Mouse (Mus musculus): Measurements from ENCODE around the gene Zfp709. TPM values are rescaled to one million over a fixed set of nuclear protein-coding genes. Genes with fewer than 3 reads are reported as not detected.
"Not testable (repeated sequence)": the region's sequence is repeated elsewhere in the genome, so short reads cannot be mapped to it uniquely, and the experiment has no call there.

Gene Zfp709
- 1 to 10 TPM; 6.2 to 6.9 TPM for total RNA-seq (2021)

- DNase-seq, result peak; percentile 63 to 78
- intact Hi-C loops (cut with DNase I), result no loop called here
Observed at GRCm38 (mm10) chr8:71881618-71882274, at the start of gene Zfp709. Gene Zfp709, plus strand, starts transcription at chr8:71882019.

- intact Hi-C loops (cut with DNase I); DNase-seq: not testable (repeated sequence)
Observed at GRCm38 (mm10) chr8:71838207-71838606, 43.6 kb upstream of the Zfp709 start.

DNA sequence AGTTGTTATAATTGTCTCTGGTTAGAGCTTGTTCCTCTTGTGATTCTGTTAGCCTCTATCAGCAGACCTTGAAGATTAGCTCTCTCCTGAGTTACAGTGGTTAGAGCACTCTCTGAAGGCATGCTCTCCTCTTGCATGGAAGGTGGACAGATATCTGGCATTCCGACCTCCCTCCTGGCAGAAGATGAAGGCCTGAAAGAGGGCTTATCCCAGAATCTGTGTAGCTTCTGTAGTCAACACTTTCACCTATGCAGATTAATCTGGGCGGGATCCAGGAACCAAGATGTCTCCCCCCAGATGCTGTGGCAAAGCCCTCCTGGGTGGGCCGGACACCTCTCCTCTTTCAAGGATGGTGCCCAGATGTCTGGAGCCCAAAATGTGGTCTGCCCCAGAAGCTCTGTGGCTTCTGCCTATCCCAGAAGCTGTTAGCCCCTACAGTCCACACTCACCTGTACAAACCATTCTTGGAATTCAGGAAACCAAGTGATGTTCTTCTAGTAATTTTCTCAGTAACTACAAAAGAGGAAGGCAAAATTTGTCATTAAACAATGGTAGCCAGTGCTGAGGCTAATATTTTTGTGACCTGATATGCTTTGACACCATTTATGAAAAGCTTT is 40.5 kb upstream of the Zfp709 start:
- DNase-seq; intact Hi-C loops (cut with DNase I): not testable (repeated sequence)

GRCm38 (mm10) chr8:71842476-71842875 is 39.3 kb upstream of the Zfp709 start:
- intact Hi-C loops (cut with DNase I); DNase-seq: not testable (repeated sequence)

DNA sequence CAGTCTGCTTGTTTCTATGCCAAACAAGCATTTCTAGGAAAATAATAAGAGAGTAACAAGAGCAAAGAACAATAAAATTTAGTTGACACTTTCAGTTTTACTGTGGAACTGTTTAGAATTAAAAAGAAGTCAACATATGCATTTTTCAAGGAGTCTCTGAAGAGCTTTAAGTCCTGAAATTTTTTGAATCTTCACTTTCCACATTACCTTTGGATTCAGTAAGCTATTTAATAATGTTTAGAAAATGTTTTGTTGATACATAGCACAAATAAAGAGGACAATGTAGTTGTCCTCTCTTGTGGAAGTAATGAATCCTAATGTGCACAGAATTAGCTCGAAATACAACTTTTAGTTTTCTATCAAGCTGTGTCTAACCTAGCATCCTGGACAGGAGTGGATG is 37.4 kb upstream of the Zfp709 start:
- intact Hi-C loops (cut with DNase I); DNase-seq: not testable (repeated sequence)

DNA sequence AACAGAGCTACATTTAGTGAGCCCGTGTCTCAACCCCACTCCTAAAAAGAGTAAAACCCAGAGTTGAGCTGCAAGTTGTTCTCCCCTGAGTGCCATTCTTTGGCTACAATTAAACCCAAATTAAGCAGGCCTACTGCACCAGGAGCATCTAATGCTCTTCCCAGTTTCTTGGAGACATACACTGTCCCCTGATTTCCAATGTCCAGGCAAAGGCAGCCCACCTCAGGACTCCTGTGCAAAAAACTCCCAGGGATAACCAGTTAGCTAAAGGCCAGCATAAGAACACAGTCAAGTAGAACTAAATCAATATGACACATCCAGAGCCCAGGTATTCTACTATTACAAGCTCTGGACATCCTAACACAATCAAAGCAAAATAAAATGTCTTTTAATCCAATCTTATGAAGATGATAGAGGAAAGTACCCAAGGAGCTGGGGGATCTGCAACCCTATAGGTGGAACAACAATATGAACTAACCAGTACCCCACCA is 35.8 kb upstream of the Zfp709 start:
- not testable (repeated sequence) for DNase-seq
- intact Hi-C loops (cut with DNase I), result loop anchor here (1.0 kb wide), 1 partner anchor 698 kb away; no protein-coding TSS in a partner anchor

GRCm38 (mm10) chr8:71846745-71847144 is 35.1 kb upstream of the Zfp709 start:
- not testable (repeated sequence) for DNase-seq
- intact Hi-C loops (cut with DNase I), result loop anchor here (1.0 kb wide), 1 partner anchor 698 kb away; no protein-coding TSS in a partner anchor

- DNase-seq; intact Hi-C loops (cut with DNase I): not testable (repeated sequence)
Observed at GRCm38 (mm10) chr8:71851014-71851413, 30.8 kb upstream of the Zfp709 start.

DNA sequence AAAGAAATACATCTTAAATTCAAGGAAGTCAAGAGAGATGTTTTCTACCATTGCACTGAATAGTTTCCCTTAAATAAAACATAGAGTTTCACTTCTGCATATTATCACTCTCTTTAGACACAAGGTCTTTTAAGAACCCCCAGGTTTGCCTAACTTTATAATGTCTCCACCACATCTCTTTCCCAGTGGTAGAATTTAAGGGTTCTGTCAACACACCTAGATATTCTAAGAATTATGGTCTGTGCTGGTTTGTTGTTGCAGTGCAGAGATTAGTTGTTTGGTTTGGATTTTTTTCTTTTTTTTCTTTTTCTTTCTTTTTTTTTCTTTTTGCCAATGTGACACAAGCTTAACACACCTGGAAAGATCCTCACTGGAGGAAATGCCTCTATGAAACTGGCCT is 28.5 kb upstream of the Zfp709 start:
- intact Hi-C loops (cut with DNase I); DNase-seq: not testable (repeated sequence)

DNA sequence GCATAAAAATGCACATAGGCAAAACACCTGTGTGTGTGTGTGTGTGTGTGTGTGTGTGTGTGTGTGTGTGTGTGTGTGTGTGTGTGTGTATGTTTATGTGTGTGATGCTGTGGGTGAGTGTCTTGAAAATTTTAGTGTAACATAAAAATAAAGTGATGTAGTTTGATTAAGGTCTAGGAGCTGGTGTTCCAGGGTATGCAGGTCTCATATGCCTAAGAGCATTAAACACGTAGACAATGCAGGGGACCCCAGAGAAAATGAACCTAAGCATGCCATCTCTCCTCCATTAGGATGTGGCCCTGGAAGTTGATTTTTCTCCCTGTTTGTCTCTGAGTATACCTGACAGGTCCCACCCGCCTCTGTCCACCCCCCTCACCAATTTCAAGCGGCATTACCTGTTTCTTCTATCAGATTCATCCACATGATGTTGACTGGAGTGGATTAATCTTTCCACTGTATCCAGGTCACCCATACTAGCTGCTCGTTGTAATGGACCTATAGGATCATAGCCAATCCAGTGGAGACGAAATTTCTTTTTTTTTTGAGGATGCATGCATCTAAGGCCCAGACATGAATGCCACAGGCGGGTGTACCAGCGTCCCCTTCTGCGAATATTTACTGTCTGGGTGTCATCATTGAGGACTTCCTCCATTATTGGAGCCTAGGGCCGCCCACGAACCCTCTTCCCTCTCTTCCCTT is 25.0 kb upstream of the Zfp709 start:
- intact Hi-C loops (cut with DNase I); DNase-seq: not testable (repeated sequence)

- intact Hi-C loops (cut with DNase I); DNase-seq: not testable (repeated sequence)
Observed at GRCm38 (mm10) chr8:71857364-71857763, 24.5 kb upstream of the Zfp709 start.

GRCm38 (mm10) chr8:71861551-71861950 is 20.3 kb upstream of the Zfp709 start:
- DNase-seq; intact Hi-C loops (cut with DNase I): not testable (repeated sequence)

DNA sequence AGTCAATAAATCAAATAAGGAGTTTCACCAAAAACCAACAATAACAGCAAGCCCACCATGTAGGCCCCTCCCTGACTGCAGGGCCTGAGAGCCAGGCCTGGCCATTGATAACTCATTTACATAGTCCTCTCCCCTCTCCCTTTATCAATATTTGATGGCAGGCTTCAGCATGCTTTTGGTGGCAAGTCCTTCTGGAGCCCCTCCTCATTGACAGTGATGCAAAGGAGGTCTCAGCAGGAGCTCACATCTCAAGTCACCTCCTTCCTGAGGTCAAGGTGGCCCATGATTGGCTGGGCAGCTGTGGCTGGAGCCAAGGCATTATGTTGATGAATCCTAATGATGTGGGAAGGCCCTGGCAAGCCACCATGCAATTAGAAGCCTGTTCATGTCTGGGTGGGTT is 19.8 kb upstream of the Zfp709 start:
- DNase-seq; intact Hi-C loops (cut with DNase I): not testable (repeated sequence)

GRCm38 (mm10) chr8:71900666-71901065 is 18.8 kb downstream of the Zfp709 start:
- DNase-seq; intact Hi-C loops (cut with DNase I): not testable (repeated sequence)

GRCm38 (mm10) chr8:71903084-71903483 is 21.3 kb downstream of the Zfp709 start:
- DNase-seq; intact Hi-C loops (cut with DNase I): not testable (repeated sequence)

DNA sequence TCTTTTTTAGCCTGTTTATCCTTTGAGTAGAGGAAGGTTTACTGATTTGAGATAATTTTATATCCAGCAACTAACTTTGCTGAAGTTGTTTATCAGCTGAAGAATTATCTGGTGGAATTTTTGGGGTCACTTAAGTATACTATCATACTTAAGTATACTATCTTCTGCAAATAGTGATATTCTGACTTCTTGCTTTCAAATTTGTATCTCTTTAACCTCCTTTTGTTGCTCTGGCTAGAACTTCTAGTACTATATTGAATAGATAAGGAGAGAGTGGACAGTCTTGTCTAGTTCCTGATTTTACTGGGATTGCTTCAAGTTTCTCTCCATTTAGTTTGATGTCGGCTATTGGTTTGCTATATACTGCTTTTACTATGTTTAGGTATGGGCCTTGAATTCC is 25.0 kb downstream of the Zfp709 start:
- intact Hi-C loops (cut with DNase I), result loop anchor here (5.0 kb wide), 2 partner anchors 115 to 255 kb away; partner anchors contain the start of gene Rab8a
- no peak for DNase-seq

DNA sequence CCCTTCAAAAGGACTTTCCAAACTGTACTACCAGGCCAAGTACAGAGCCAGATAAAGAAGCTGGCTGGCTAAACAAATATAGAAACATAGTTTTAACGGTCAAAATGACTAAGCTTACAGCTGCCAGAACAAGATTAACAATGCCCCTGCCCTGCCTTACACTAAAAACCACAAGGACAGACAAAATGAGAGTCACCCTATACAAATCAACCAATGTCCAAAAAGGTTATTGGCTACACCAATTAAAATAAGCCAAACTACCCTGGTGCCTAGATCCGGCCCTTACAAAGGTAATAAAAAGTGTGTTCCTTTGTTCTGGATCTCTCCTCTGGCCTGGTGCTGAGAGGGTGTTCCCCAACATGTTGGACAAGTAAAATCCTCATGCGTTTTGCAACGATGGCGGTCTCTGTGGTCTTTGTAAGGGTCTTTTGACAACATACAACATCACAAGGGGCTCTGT is 26.0 kb downstream of the Zfp709 start:
- DNase-seq, result no peak
- intact Hi-C loops (cut with DNase I), result loop anchor here (1.0 to 5.0 kb wide), 4 partner anchors 14 to 254 kb away; partner anchors contain the start of gene Rab8a

DNA sequence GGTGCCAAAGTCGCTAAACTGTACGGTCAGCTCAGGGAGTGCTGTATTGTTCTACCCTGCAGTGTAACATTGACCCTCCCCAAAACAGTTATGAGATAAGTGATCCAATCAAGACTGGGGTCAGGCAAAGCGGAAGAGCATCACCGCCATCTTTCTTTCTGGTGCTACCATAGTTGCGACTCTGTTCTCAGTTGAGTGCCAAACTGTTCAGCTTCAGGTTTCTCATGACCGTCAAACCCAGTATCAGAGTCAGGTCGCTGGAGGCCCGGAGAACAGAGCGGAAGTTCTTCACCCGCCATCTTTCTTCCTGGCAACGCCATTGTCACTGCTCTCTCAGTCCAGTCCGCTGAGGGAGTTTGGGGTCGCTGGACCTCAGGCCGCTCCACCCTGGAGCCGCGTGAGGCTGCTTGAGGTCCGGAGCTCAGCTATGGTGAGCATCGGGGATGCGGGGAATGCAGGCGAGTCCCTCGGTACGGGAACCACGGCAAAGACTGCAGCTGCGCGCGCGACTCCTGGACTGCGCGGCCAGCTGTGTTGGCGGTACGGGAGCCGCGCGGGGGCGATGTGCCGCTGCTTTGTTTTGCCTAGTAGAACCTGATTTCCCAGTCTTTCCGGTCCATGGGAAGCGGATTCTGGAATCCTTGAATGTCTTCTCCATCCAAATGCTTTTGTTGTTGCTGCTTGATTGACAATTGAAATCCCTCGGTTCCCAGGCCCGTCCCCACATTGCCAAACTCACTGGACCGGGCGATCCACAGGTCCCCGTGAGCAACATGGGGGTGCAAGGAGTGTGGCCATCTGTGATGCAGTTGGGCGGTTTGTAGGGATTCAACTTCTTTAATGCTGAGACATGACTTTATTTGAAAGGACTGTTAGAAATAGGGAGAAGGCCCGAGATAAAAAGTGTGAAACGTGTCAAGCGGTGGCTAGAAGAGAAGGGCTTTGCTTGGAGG is 26.8 kb downstream of the Zfp709 start, which contains the start of the genes Zfp882 and Zfp617:
Gene Zfp882, plus strand, starts transcription at position 300 of the 953 bp plus-strand sequence.
Gene Zfp617, plus strand, starts transcription at position 327 of the 953 bp plus-strand sequence.
- peak; percentile 88 to 93 for DNase-seq
- intact Hi-C loops (cut with DNase I), result loop anchor here (1.0 to 5.0 kb wide), 4 partner anchors 14 to 254 kb away; partner anchors contain the start of gene Rab8a

- intact Hi-C loops (cut with DNase I), result no loop called here
- no peak for DNase-seq
Observed at GRCm38 (mm10) chr8:71912286-71912685, 30.5 kb downstream of the Zfp709 start.

Measured in heart, postnatal 36 days (tissue).